Mouse (Mus musculus): ENCODE measurements around the gene Siah1a.

DNA sequence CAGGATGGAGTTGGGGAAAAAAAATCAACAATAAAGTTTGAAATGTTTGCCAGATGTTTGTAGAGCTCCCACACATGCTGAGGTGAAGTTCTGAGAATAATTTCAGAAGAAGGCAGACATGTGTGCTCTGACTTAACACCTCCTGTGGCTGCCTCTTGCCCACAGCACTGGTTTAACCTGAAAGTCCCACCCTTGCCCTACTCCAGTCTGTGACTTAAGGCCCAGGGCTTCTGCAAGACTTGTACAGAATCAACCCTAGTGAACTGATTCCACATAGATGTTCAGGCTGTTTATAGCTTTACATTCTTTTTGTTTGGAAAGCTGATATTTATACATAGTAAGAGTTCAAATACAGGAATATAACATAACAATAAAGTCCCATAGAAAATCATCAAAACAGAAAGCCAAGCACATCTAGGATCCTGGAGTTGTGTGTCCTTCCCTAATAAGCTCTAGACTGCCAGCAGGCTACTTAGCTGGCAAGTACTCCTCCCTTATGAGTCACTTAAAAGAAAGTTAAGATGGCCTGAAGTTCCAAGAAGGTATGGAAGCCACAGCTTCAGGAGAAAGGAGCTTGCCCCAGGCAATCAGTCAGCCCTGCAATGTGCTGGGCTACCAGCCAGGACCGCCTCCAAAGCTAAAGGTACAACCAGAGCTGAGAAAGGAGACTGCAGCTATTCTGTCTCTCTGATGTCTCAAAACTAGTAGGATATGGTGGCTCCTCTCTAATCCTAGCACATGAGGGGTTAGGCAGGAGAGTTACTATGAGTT, 24.4 kb upstream of the Siah1a start:
- TF ChIP-seq CTCF (IDR thresholded peaks at IDR 0.05; ENCODE audit: low read depth, low read length) (no peak), POLR2A (IDR thresholded peaks at IDR 0.05; ENCODE audit: extremely low read depth, insufficient read depth, low read length) (no peak)

Measured in liver, adult 2 months (tissue).